Mouse (Mus musculus) lung, adult 2 months (tissue): ENCODE measurements at regions not wholly inside any gene's neighbourhood (a gene's known extent, or its start where the extent isn't known, plus 50 kb on each side); places are given as distances from the start of the nearest gene placed in this dataset.

Source experiments
- CTCF ChIP-seq: fragments of 200-500 bp; IDR thresholded peaks from 2 replicates; pipeline ENCODE4 v1.5.1; 2011; ENCODE audit warnings: mild to moderate bottlenecking, low read length, control low read depth; ENCODE audit not compliant: insufficient read depth
- POLR2A ChIP-seq: fragments of 200-500 bp; IDR thresholded peaks from 2 replicates; pipeline ENCODE4 v1.6.1; 2011; ENCODE audit warnings: low read depth, mild to moderate bottlenecking, control low read depth, low read length, borderline replicate concordance; ENCODE audit errors: extremely low read depth

DNA sequence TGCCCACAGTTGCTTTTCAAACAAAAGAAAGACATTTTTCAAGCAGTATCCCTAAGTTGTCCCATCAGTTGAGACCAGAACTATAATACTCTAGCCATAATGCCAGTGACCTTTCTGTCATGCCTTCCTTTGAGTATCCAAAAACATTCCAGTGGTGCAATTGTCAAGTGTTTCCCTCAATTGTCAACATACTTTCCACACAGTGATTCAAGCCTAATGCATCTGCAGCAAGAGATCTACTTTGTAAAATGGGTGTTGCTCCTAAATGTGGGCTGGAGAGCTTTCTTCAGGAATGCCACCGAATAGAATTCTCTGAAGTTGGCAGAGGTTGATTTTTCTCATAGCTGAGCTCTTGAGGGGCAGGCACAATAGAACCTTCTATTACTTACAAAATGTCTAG, 58.0 kb upstream of the Tspan8 start:
- TF ChIP-seq CTCF, result no peak
- TF ChIP-seq POLR2A, result no peak
